ENCODE assay signal across 8 mouse cellular contexts in the genomic region with DNA sequence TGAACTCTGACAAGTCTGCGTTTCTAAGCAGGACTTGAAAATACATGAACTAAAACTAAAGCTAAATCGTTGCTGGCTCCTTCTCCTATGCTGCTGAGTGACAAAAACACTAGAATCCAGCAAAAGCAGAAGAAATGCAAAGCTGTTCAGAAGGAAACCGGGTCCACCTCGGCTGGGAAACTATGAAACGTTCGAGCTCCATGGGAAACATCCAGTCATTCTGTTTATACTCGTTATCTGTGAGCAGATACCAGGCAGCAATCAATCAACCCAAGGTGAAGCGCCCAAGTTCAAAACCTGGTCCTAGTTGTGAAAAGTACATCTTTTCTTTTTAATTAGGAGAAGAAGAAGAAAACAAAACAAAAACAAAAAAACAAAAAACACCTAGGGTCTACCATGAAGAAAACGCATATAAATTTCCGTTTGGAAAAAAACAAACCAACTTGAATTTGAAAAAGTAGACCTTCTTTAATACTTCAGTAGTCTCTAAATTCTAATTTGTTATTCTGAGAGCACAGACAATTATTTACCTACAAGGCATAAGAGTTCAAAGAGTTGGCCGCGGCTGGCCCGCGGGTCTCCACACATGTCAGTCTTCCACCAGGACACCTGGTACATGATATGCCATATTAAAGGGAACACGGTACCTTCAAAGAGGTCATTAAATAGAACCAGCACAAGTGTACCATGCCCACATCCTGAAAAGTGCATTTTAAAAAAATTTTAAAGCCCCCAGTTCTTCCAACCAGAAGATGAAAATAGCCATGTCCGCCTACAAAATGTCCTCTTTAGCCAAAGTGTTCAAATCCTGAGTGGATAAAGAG. TPM values are rescaled to one million over a fixed set of nuclear protein-coding genes. Genes with fewer than 3 reads are reported as not detected.
DNase-seq lines count a peak whose midpoint lies in the region; ATAC-seq lines count a peak whose summit lies in the region.

No protein-coding gene starts in this region.

- 34% methylated on average over 16 of the region's 16 CpGs for WGBS in kidney, embryonic 14.5 days
- WGBS in hindbrain, embryonic 16.5 days: 53% methylated on average over 16 of the region's 16 CpGs
- WGBS in midbrain, embryonic 16.5 days: 58% methylated on average over 16 of the region's 16 CpGs

- no peaks in the 10 kb centered on the region for H3K36me3 ChIP-seq in kidney, embryonic 14.5 days (ENCODE audit: control insufficient read depth, insufficient read depth, low read length)
- no peaks in the 10 kb centered on the region for H3K36me3 ChIP-seq in hindbrain, embryonic 16.5 days (ENCODE audit: control insufficient read depth, insufficient read depth, low read length)
- H3K36me3 ChIP-seq in midbrain, embryonic 16.5 days (ENCODE audit: control insufficient read depth, insufficient read depth, low read length): no peaks in the 10 kb centered on the region

- no peak for ATAC-seq in kidney, embryonic 14.5 days (ENCODE audit: low FRiP score, low TSS enrichment)
- no peak for ATAC-seq in hindbrain, embryonic 16.5 days
- ATAC-seq in midbrain, embryonic 16.5 days: no peak
- ATAC-seq in granulocyte monocyte progenitor cell, adult 5-6 weeks (replicated peaks; ENCODE audit: poor library complexity, severe bottlenecking): no peak

- no peak for DNase-seq in kidney, postnatal 14 days
- peak; percentile 40 for DNase-seq in c-Kit-positive CD71-positive TER-119-positive erythroid progenitor cells, embryonic 14.5 days (ENCODE audit: low spot score)
- DNase-seq in right cerebral cortex, postnatal 14 days: no peak
- no peak for DNase-seq in ovary, postnatal 14 days (ENCODE audit: low spot score)

- H3K27me3 ChIP-seq in kidney, embryonic 14.5 days (ENCODE audit: control insufficient read depth, insufficient read depth, low read length): no peaks in the 10 kb centered on the region
- no peaks in the 10 kb centered on the region for H3K27me3 ChIP-seq in hindbrain, embryonic 16.5 days (replicated peaks; ENCODE audit: control insufficient read depth, insufficient read depth, low read length)
- no peaks in the 10 kb centered on the region for H3K27me3 ChIP-seq in midbrain, embryonic 16.5 days (ENCODE audit: control insufficient read depth, insufficient read depth, low read depth, low read length)

- H3K4me3 ChIP-seq in kidney, embryonic 14.5 days (ENCODE audit: low read length): peak overlapping the region; percentile 94
- H3K4me3 ChIP-seq in hindbrain, embryonic 16.5 days (ENCODE audit: low read length): peak overlapping the region; percentile 98
- H3K4me3 ChIP-seq in midbrain, embryonic 16.5 days (ENCODE audit: low read depth, low read length): peak overlapping the region; percentile 97

- H3K4me1 ChIP-seq in kidney, embryonic 14.5 days (ENCODE audit: control insufficient read depth, insufficient read depth, low read length): peaks cover 7% of the 10 kb centered on the region; the same call in 1 of the 2 replicates
- peaks cover 8% of the 10 kb centered on the region for H3K4me1 ChIP-seq in hindbrain, embryonic 16.5 days (ENCODE audit: control insufficient read depth, insufficient read depth, low read depth, low read length)
- peaks cover 9% of the 10 kb centered on the region for H3K4me1 ChIP-seq in midbrain, embryonic 16.5 days (ENCODE audit: control insufficient read depth, insufficient read depth, low read length)

- H3K9ac ChIP-seq in kidney, embryonic 14.5 days (ENCODE audit: low read depth, low read length): peak overlapping the region; percentile 82
- H3K9ac ChIP-seq in hindbrain, embryonic 16.5 days (ENCODE audit: low read depth, low read length): no peak overlapping the region
- H3K9ac ChIP-seq in midbrain, embryonic 16.5 days (ENCODE audit: low read depth, low read length): peak overlapping the region; percentile 89

- no peak overlapping the region for H3K27ac ChIP-seq in kidney, embryonic 14.5 days (ENCODE audit: low read depth, low read length)
- H3K27ac ChIP-seq in hindbrain, embryonic 16.5 days (ENCODE audit: low read depth, low read length): no peak overlapping the region
- H3K27ac ChIP-seq in midbrain, embryonic 16.5 days (ENCODE audit: low read length): no peak overlapping the region

- no peaks in the 10 kb centered on the region for H3K9me3 ChIP-seq in kidney, embryonic 14.5 days (ENCODE audit: control insufficient read depth, low read length)
- H3K9me3 ChIP-seq in hindbrain, embryonic 16.5 days (ENCODE audit: control insufficient read depth, low read length): no peaks in the 10 kb centered on the region
- H3K9me3 ChIP-seq in midbrain, embryonic 16.5 days (replicated peaks; ENCODE audit: control insufficient read depth, low read length, poor library complexity, severe bottlenecking): no peaks in the 10 kb centered on the region

- H3K4me2 ChIP-seq in kidney, embryonic 14.5 days (replicated peaks; ENCODE audit: low read depth, low read length): peak overlapping the region; percentile 87
- peak overlapping the region; percentile 91 for H3K4me2 ChIP-seq in hindbrain, embryonic 16.5 days (ENCODE audit: low read length)
- H3K4me2 ChIP-seq in midbrain, embryonic 16.5 days (ENCODE audit: low read length): peak overlapping the region; percentile 92

RNA-seq across cellular contexts. Expression of a gene that starts 1.4 kb away (rescaled TPM):
- polyA plus RNA-seq in kidney, embryonic 14.5 days (2014; fragmentation: Nextera tagmentation; extraction: Ambion mirVana): 4.0 and 9.0 TPM in 2 replicates
- 3.3 and 4.8 TPM in 2 replicates for polyA plus RNA-seq in hindbrain, embryonic 16.5 days (2015; fragmentation: Nextera tagmentation; extraction: Ambion mirVana)
- 4.8 and 5.9 TPM in 2 replicates for polyA plus RNA-seq in midbrain, embryonic 16.5 days (2015; fragmentation: Nextera tagmentation; extraction: Ambion mirVana)
- total RNA-seq in granulocyte monocyte progenitor cell, adult 5-6 weeks (2014; fragmentation: Nextera tagmentation): 81.3 and 84.3 TPM in 2 replicates
- total RNA-seq in granulocyte monocyte progenitor cell, adult 5-6 weeks (2017): 63.3 and 67.0 TPM in 2 replicates
